Mouse (Mus musculus): Measurements from ENCODE around the gene Mex3b. TPM values are rescaled to one million over a fixed set of nuclear protein-coding genes. Genes with fewer than 3 reads are reported as not detected.

The Mex3b gene
- polyA plus RNA-seq, 1 experiment from 2014 or later: 14.8 TPM

DNA sequence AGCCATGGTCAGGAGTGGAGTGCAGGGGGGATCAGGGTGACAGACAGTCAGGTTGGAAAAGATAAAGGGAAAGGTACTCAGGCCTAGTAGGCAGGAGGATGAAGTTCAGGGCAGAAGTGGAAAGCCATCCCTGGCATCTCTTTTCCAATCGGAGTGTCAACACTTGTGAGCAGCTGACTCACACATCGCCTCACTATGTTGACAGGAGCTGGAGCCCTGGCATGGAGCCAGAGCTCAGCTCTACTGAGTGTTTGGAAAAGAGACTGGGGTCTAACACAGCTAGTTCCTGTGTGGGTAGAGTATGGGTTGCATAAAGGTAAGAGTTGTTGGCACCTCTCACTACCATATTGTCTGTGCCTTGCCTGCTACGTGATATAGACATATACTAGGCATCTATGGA, 38.4 kb downstream of the Mex3b start:
- WGBS: 36% methylated on average over 3 of the region's 3 CpGs
- Histone ChIP-seq H3K36me3 (no peaks in the 10 kb centered on the region), H3K27ac (no peak overlapping the region), H3K4me3 (no peak overlapping the region), H3K9me3 (no peaks in the 10 kb centered on the region), H3K27me3 (ENCODE audit: insufficient read depth, poor library complexity, severe bottlenecking) (no peaks in the 10 kb centered on the region), H3K4me1 (peaks cover 16% of the 10 kb centered on the region; the same call in 1 of the 2 replicates)
- peak; percentile 88 for DNase-seq (ENCODE audit: low spot score)

- Histone ChIP-seq H3K27me3 (ENCODE audit: insufficient read depth, poor library complexity, severe bottlenecking) (no peaks in the 10 kb centered on the region), H3K27ac (no peak overlapping the region), H3K4me1 (peaks cover 16% of the 10 kb centered on the region; the same call in 1 of the 2 replicates), H3K36me3 (no peaks in the 10 kb centered on the region), H3K9me3 (no peaks in the 10 kb centered on the region), H3K4me3 (no peak overlapping the region)
- 41% methylated on average over 1 of the region's 1 CpGs for WGBS
- DNase-seq (ENCODE audit: low spot score): no peak
These were observed 39.9 kb downstream of the Mex3b start for GRCm38 (mm10) chr7:82907081-82907480.

GRCm38 (mm10) chr7:82910536-82911384, 43.6 kb downstream of the Mex3b start:
- Histone ChIP-seq H3K36me3 (no peaks in the 10 kb centered on the region), H3K27ac (no peak overlapping the region), H3K4me1 (peaks cover 2% of the 10 kb centered on the region; the same call in 1 of the 2 replicates), H3K9me3 (no peaks in the 10 kb centered on the region), H3K4me3 (no peak overlapping the region), H3K27me3 (ENCODE audit: insufficient read depth, poor library complexity, severe bottlenecking) (no peaks in the 10 kb centered on the region)
- WGBS: 65% methylated on average over 10 of the region's 10 CpGs
- DNase-seq (ENCODE audit: low spot score): no peak

DNA sequence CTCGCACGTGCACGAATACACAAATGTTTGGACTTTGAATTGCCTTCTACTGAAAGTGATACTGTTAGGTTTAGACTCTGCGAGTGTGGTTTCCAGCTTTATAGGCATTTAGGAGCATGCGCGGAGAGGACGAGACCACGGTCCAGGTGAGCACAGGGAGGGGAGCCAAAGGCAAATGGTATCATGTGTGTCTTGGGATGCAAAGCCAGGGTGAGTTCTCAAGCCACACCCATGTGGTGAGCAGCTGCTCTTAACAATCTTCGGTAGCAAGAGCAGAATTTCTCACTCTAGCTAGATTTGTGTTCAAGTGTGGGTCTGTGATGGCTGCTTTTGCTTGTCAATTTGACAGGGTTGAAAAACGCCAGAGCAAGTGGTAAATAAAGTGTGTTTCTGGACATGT, 44.4 kb downstream of the Mex3b start:
- 80% methylated on average over 10 of the region's 10 CpGs for WGBS
- Histone ChIP-seq H3K36me3 (no peaks in the 10 kb centered on the region), H3K27me3 (ENCODE audit: insufficient read depth, poor library complexity, severe bottlenecking) (no peaks in the 10 kb centered on the region), H3K4me3 (no peak overlapping the region), H3K9me3 (no peaks in the 10 kb centered on the region), H3K27ac (no peak overlapping the region), H3K4me1 (no peaks in the 10 kb centered on the region; the same call in 1 of the 2 replicates)
- no peak for DNase-seq (ENCODE audit: low spot score)

- 70% methylated on average over 4 of the region's 4 CpGs for WGBS
- Histone ChIP-seq H3K36me3 (no peaks in the 10 kb centered on the region), H3K27ac (no peak overlapping the region), H3K27me3 (ENCODE audit: insufficient read depth, poor library complexity, severe bottlenecking) (no peaks in the 10 kb centered on the region), H3K4me1 (no peaks in the 10 kb centered on the region; the same call in 1 of the 2 replicates), H3K9me3 (no peaks in the 10 kb centered on the region), H3K4me3 (no peak overlapping the region)
- no peak for DNase-seq (ENCODE audit: low spot score)
These were observed 47.2 kb downstream of the Mex3b start for GRCm38 (mm10) chr7:82914297-82914696.

Other genes with a start within 250 kb of the Mex3b start
- 3.5 and 4.6 TPM in 2 replicates for gene Saxo2, start 218.8 kb upstream of the Mex3b start, polyA plus RNA-seq (2016; fragmentation: Nextera tagmentation; extraction: Ambion mirVana)
- 18.5 and 19.9 TPM in 2 replicates for gene Efl1, start 218.7 kb upstream of the Mex3b start, polyA plus RNA-seq (2016; fragmentation: Nextera tagmentation; extraction: Ambion mirVana)

Data from heart, embryonic 10.5 days (tissue).